Mouse (Mus musculus) intestine, postnatal 0 days (tissue): ENCODE results near the gene Gm19935. TPM values are rescaled to one million over a fixed set of nuclear protein-coding genes. Genes with fewer than 3 reads are reported as not detected.

Source experiments
- ATAC-seq: fragments of 200-750 bp; cut with Nextera tagmentation; 2 replicates; pipeline ENCODE4 v1.8.0; 2017; ENCODE audit warnings: mild to moderate bottlenecking, moderate TSS enrichment, moderate library complexity
- H3K27ac ChIP-seq: fragments of 300-500 bp; sonication (generic); 2 replicates; pipeline ENCODE4 v1.5.1; 2014; ENCODE audit warnings: mild to moderate bottlenecking, low read depth, low read length, moderate library complexity
- H3K27me3 ChIP-seq: fragments of 300-500 bp; sonication (generic); replicated peaks from 2 replicates; pipeline ENCODE4 v1.6.1; 2014; ENCODE audit warnings: low read length, mixed read lengths; ENCODE audit not compliant: control insufficient read depth, insufficient read depth
- H3K36me3 ChIP-seq: fragments of 300-500 bp; sonication (generic); 2 replicates; pipeline ENCODE4 v1.6.1; 2014; ENCODE audit warnings: mild to moderate bottlenecking, moderate library complexity; ENCODE audit not compliant: control insufficient read depth, insufficient read depth
- H3K4me1 ChIP-seq: fragments of 300-500 bp; sonication (generic); replicated peaks from 2 replicates; pipeline ENCODE4 v1.6.1; 2014; ENCODE audit warnings: antibody characterized with exemption, low read length, mixed read lengths; ENCODE audit not compliant: control insufficient read depth, insufficient read depth
- H3K4me2 ChIP-seq: fragments of 300-500 bp; sonication (generic); replicated peaks from 2 replicates; pipeline ENCODE4 v1.6.1; 2014; ENCODE audit warnings: low read depth, mild to moderate bottlenecking, moderate library complexity
- H3K4me3 ChIP-seq: fragments of 300-500 bp; sonication (generic); 2 replicates; pipeline ENCODE4 v1.5.1; 2014; ENCODE audit warnings: low read depth, low read length
- H3K9ac ChIP-seq: fragments of 300-500 bp; sonication (generic); 2 replicates; pipeline ENCODE4 v1.6.1; 2014; ENCODE audit warnings: mild to moderate bottlenecking, low read depth, low read length
- H3K9me3 ChIP-seq: fragments of 300-500 bp; sonication (generic); 2 replicates; pipeline ENCODE4 v1.6.1; 2016; ENCODE audit warnings: mixed run types; ENCODE audit not compliant: control insufficient read depth
- CTCF ChIP-seq: sonication (generic); IDR thresholded peaks from 2 replicates; pipeline ENCODE4 v1.5.1; 2016; ENCODE audit warnings: low read depth, mild to moderate bottlenecking, control low read depth, antibody characterized with exemption, moderate library complexity
- WGBS: fragments of 180-500 bp; shearing (Covaris S2); extraction: QIAGEN DNeasy Blood & Tissue Kit; methylation state at CpG from one replicate; pipeline ENCODE4 v1.1.7; 2014; 5-methylcytosine and 5-hydroxymethylcytosine counted together
- polyA plus RNA-seq: library from polyadenylated mRNA; unstranded; fragments of >200 nt; fragmentation: Nextera tagmentation; extraction: Ambion mirVana; gene quantifications from 2 replicates; pipeline ENCODE4 v1.2.1, GENCODE M21; 2015

The Gm19935 gene
- polyA plus RNA-seq, 1 experiment from 2014 or later, result not detected

- no peak overlapping the region for H3K27ac ChIP-seq
- no peaks in the 10 kb centered on the region for H3K36me3 ChIP-seq
- no peaks in the 10 kb centered on the region for H3K9me3 ChIP-seq
- H3K4me3 ChIP-seq, result no peak overlapping the region
- H3K4me1 ChIP-seq, result 0 out of 2 replicates have a peak, but pooled peaks cover 4% of the 10 kb centered on the region
- H3K9ac ChIP-seq, result no peak overlapping the region
- H3K27me3 ChIP-seq, result no peaks in the 10 kb centered on the region
- H3K4me2 ChIP-seq, result no peak overlapping the region
- ATAC-seq, result peak; percentile 7; the same call in 1 of the 2 replicates
- TF ChIP-seq CTCF, result no peak
- WGBS, result 41% methylated on average over 5 of the region's 5 CpGs
These were observed 15.5 kb upstream of the Gm19935 start for GRCm38 (mm10) chr8:90832576-90833289.

GRCm38 (mm10) chr8:90830980-90831379, 13.8 kb upstream of the Gm19935 start:
- Histone ChIP-seq H3K4me2 (no peak overlapping the region), H3K4me3 (no peak overlapping the region), H3K9me3 (no peaks in the 10 kb centered on the region), H3K27me3 (no peaks in the 10 kb centered on the region), H3K36me3 (no peaks in the 10 kb centered on the region), H3K9ac (no peak overlapping the region), H3K27ac (no peak overlapping the region), H3K4me1 (0 out of 2 replicates have a peak, but pooled peaks cover 4% of the 10 kb centered on the region)
- WGBS, result 55% methylated on average over 8 of the region's 8 CpGs
- TF ChIP-seq CTCF, result no peak
- ATAC-seq, result no peak

GRCm38 (mm10) chr8:90829825-90830224, 12.6 kb upstream of the Gm19935 start:
- H3K4me3 ChIP-seq, result no peak overlapping the region

GRCm38 (mm10) chr8:90828987-90829740, 12.0 kb upstream of the Gm19935 start:
- 8% methylated on average over 11 of the region's 11 CpGs for WGBS
- Histone ChIP-seq H3K27me3 (no peaks in the 10 kb centered on the region), H3K9me3 (no peaks in the 10 kb centered on the region), H3K36me3 (no peaks in the 10 kb centered on the region), H3K9ac (peak overlapping the region; percentile 59), H3K4me1 (0 out of 2 replicates have a peak, but pooled peaks cover 4% of the 10 kb centered on the region), H3K4me3 (peak overlapping the region; percentile 57), H3K4me2 (peak overlapping the region; percentile 80), H3K27ac (peak overlapping the region; percentile 58)
- TF ChIP-seq CTCF, result no peak
- ATAC-seq, result peak; percentile 21

More at GRCm38 (mm10) chr8:90829825-90830224, 12.6 kb upstream of the Gm19935 start:
- Histone ChIP-seq H3K9ac (no peak overlapping the region), H3K4me2 (peak overlapping the region; percentile 80; the same call in 1 of the 2 replicates), H3K36me3 (no peaks in the 10 kb centered on the region), H3K9me3 (no peaks in the 10 kb centered on the region), H3K27me3 (no peaks in the 10 kb centered on the region), H3K4me1 (0 out of 2 replicates have a peak, but pooled peaks cover 4% of the 10 kb centered on the region), H3K27ac (no peak overlapping the region)
- TF ChIP-seq CTCF, result no peak
- no peak for ATAC-seq
- 52% methylated on average over 1 of the region's 1 CpGs for WGBS

GRCm38 (mm10) chr8:90828181-90828986, 11.2 kb upstream of the Gm19935 start, which contains the start of gene Chd9:
Gene Chd9, plus strand, starts transcription at chr8:90828352.
- H3K4me3 ChIP-seq, result peak within 1 kb of the TSS; percentile 57
- 3% methylated on average over 39 of the region's 39 CpGs for WGBS
- peak; percentile 100 for TF ChIP-seq CTCF
- H3K36me3 ChIP-seq, result no peaks in the 10 kb centered on the region
- no peaks in the 10 kb centered on the region for H3K9me3 ChIP-seq
- 0 out of 2 replicates have a peak, but pooled peaks cover 4% of the 10 kb centered on the region for H3K4me1 ChIP-seq
- H3K9ac ChIP-seq, result peak within 1 kb of the TSS; percentile 59
- H3K27ac ChIP-seq, result peak within 1 kb of the TSS; percentile 58
- H3K4me2 ChIP-seq, result peak within 1 kb of the TSS; percentile 80
- ATAC-seq, result peak; percentile 79
- no peaks in the 10 kb centered on the region for H3K27me3 ChIP-seq
